Mouse (Mus musculus): ENCODE measurements around the gene Epor. TPM values are rescaled to one million over a fixed set of nuclear protein-coding genes. Genes with fewer than 3 reads are reported as not detected.

The Epor gene
- polyA plus RNA-seq (2014; fragmentation: Illumina TruSeq; extraction: RNeasy Lipid Tissue Mini Kit (QIAGEN cat#74804); ENCODE audit: low read depth, low replicate concordance), result not detected

GRCm38 (mm10) chr9:21963417-21963816 lies at the start of gene Epor:
Epor (minus strand) TSS chr9:21963506.

GRCm38 (mm10) chr9:22002194-22003162 lies 39.2 kb upstream of the Epor start, which contains the start of the genes Ccdc151 and Prkcsh:
Ccdc151 (minus strand) TSS chr9:22002634.
Prkcsh (plus strand) TSS chr9:22002806.

GRCm38 (mm10) chr9:21989230-21990110 lies 26.2 kb upstream of the Epor start, which contains the start of gene Rgl3:
Rgl3 (minus strand) TSS chr9:21989446.

GRCm38 (mm10) chr9:21955570-21956281 lies 7.6 kb downstream of the Epor start, which contains the start of gene Swsap1:
Swsap1 (plus strand) TSS chr9:21955755.

GRCm38 (mm10) chr9:21936692-21937570 lies 26.4 kb downstream of the Epor start, which contains the start of gene Plppr2:
Plppr2 (plus strand) TSS chr9:21937033.

GRCm38 (mm10) chr9:21927208-21927753 lies 36.0 kb downstream of the Epor start, which contains the start of the genes Ccdc159 and Tmem205:
Ccdc159 (plus strand) TSS chr9:21927471.
Tmem205 (minus strand) TSS chr9:21927556.

GRCm38 (mm10) chr9:21918035-21918592 lies 45.2 kb downstream of the Epor start, which contains the start of gene Rab3d:
Rab3d (minus strand) TSS chr9:21918192.

Other genes with a start within 250 kb of the Epor start
- gene Ldlr, start 240.0 kb downstream of the Epor start, polyA plus RNA-seq (2014; fragmentation: Illumina TruSeq; extraction: RNeasy Lipid Tissue Mini Kit (QIAGEN cat#74804); ENCODE audit: low read depth, low replicate concordance), result 1.1 TPM
- 4.0 TPM for gene Spc24, start 203.2 kb downstream of the Epor start, polyA plus RNA-seq (2014; fragmentation: Illumina TruSeq; extraction: RNeasy Lipid Tissue Mini Kit (QIAGEN cat#74804); ENCODE audit: low read depth, low replicate concordance)
- gene Kank2, start 164.8 kb downstream of the Epor start, polyA plus RNA-seq (2014; fragmentation: Illumina TruSeq; extraction: RNeasy Lipid Tissue Mini Kit (QIAGEN cat#74804); ENCODE audit: low read depth, low replicate concordance), result 2.3 TPM
- not detected for gene Angptl8, start 128.0 kb downstream of the Epor start, polyA plus RNA-seq (2014; fragmentation: Illumina TruSeq; extraction: RNeasy Lipid Tissue Mini Kit (QIAGEN cat#74804); ENCODE audit: low read depth, low replicate concordance)
- gene Dock6, start 110.9 kb downstream of the Epor start, polyA plus RNA-seq (2014; fragmentation: Illumina TruSeq; extraction: RNeasy Lipid Tissue Mini Kit (QIAGEN cat#74804); ENCODE audit: low read depth, low replicate concordance), result 3.1 TPM
- gene Rab3d, start 45.3 kb downstream of the Epor start, polyA plus RNA-seq (2014; fragmentation: Illumina TruSeq; extraction: RNeasy Lipid Tissue Mini Kit (QIAGEN cat#74804); ENCODE audit: low read depth, low replicate concordance), result 1.1 TPM
- gene Ccdc159, start 36.0 kb downstream of the Epor start, polyA plus RNA-seq (2014; fragmentation: Illumina TruSeq; extraction: RNeasy Lipid Tissue Mini Kit (QIAGEN cat#74804); ENCODE audit: low read depth, low replicate concordance), result 12.3 TPM
- gene Tmem205, start 36.0 kb downstream of the Epor start, polyA plus RNA-seq (2014; fragmentation: Illumina TruSeq; extraction: RNeasy Lipid Tissue Mini Kit (QIAGEN cat#74804); ENCODE audit: low read depth, low replicate concordance), result 4.8 TPM
- 1.8 TPM for gene Plppr2, start 26.5 kb downstream of the Epor start, polyA plus RNA-seq (2014; fragmentation: Illumina TruSeq; extraction: RNeasy Lipid Tissue Mini Kit (QIAGEN cat#74804); ENCODE audit: low read depth, low replicate concordance)
- 3.8 TPM for gene Swsap1, start 7.8 kb downstream of the Epor start, polyA plus RNA-seq (2014; fragmentation: Illumina TruSeq; extraction: RNeasy Lipid Tissue Mini Kit (QIAGEN cat#74804); ENCODE audit: low read depth, low replicate concordance)
- 0.29 TPM for gene Rgl3, start 25.9 kb upstream of the Epor start, polyA plus RNA-seq (2014; fragmentation: Illumina TruSeq; extraction: RNeasy Lipid Tissue Mini Kit (QIAGEN cat#74804); ENCODE audit: low read depth, low replicate concordance)
- 10.7 TPM for gene Ccdc151, start 39.1 kb upstream of the Epor start, polyA plus RNA-seq (2014; fragmentation: Illumina TruSeq; extraction: RNeasy Lipid Tissue Mini Kit (QIAGEN cat#74804); ENCODE audit: low read depth, low replicate concordance)
- 4.6 TPM for gene Prkcsh, start 39.3 kb upstream of the Epor start, polyA plus RNA-seq (2014; fragmentation: Illumina TruSeq; extraction: RNeasy Lipid Tissue Mini Kit (QIAGEN cat#74804); ENCODE audit: low read depth, low replicate concordance)
- 1.4 TPM for gene Elavl3, start 88.5 kb upstream of the Epor start, polyA plus RNA-seq (2014; fragmentation: Illumina TruSeq; extraction: RNeasy Lipid Tissue Mini Kit (QIAGEN cat#74804); ENCODE audit: low read depth, low replicate concordance)
- not detected for gene Gm49318, start 107.8 kb upstream of the Epor start, polyA plus RNA-seq (2014; fragmentation: Illumina TruSeq; extraction: RNeasy Lipid Tissue Mini Kit (QIAGEN cat#74804); ENCODE audit: low read depth, low replicate concordance)
- 0.81 TPM for gene Zfp653, start 107.9 kb upstream of the Epor start, polyA plus RNA-seq (2014; fragmentation: Illumina TruSeq; extraction: RNeasy Lipid Tissue Mini Kit (QIAGEN cat#74804); ENCODE audit: low read depth, low replicate concordance)
- 19.2 TPM for gene Ecsit, start 121.9 kb upstream of the Epor start, polyA plus RNA-seq (2014; fragmentation: Illumina TruSeq; extraction: RNeasy Lipid Tissue Mini Kit (QIAGEN cat#74804); ENCODE audit: low read depth, low replicate concordance)
- 5.8 TPM for gene Cnn1, start 135.7 kb upstream of the Epor start, polyA plus RNA-seq (2014; fragmentation: Illumina TruSeq; extraction: RNeasy Lipid Tissue Mini Kit (QIAGEN cat#74804); ENCODE audit: low read depth, low replicate concordance)
- 103 TPM for gene Elof1, start 153.7 kb upstream of the Epor start, polyA plus RNA-seq (2014; fragmentation: Illumina TruSeq; extraction: RNeasy Lipid Tissue Mini Kit (QIAGEN cat#74804); ENCODE audit: low read depth, low replicate concordance)
- 0.66 TPM for gene Acp5, start 172.2 kb upstream of the Epor start, polyA plus RNA-seq (2014; fragmentation: Illumina TruSeq; extraction: RNeasy Lipid Tissue Mini Kit (QIAGEN cat#74804); ENCODE audit: low read depth, low replicate concordance)
- 5.6 TPM for gene Pigyl, start 193.3 kb upstream of the Epor start, polyA plus RNA-seq (2014; fragmentation: Illumina TruSeq; extraction: RNeasy Lipid Tissue Mini Kit (QIAGEN cat#74804); ENCODE audit: low read depth, low replicate concordance)
- gene Zfp872, start 224.6 kb upstream of the Epor start, polyA plus RNA-seq (2014; fragmentation: Illumina TruSeq; extraction: RNeasy Lipid Tissue Mini Kit (QIAGEN cat#74804); ENCODE audit: low read depth, low replicate concordance), result 0.45 TPM